Mouse (Mus musculus): ENCODE measurements around the gene Tead1.

- TF ChIP-seq CTCF (IDR thresholded peaks at IDR 0.05; ENCODE audit: low read depth) (no peak), EP300 (optimal IDR thresholded peaks at IDR 0.05) (no peak)
Observed at GRCm38 (mm10) chr7:112663314-112663966, 15.7 kb upstream of the Tead1 start.
